Mouse (Mus musculus): ENCODE measurements around the gene Pcolce.

DNA sequence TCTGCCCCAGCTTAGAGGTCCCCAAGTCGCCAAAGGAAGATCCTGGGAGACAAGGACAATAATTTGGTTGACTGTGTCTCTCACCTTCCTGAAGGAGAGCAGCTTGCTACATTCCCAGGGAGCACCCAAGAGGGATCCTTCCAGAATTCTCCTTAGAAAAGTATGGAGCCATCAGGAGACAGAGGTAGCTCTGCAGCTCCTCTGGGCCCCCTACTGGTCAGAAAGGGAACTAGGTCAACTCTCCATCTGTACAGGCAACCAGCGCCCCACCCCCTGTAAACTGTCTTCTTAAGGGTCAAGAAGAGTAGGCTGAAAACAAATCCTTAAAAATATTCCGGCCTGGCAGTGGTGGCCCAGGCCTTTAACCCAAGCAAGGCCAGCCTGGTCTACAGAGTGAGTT lies 38.9 kb upstream of the Pcolce start:
- no peak for TF ChIP-seq POLR2A (IDR thresholded peaks at IDR 0.05; ENCODE audit: borderline replicate concordance, control insufficient read depth, low read depth, low read length)
- TF ChIP-seq CTCF (IDR thresholded peaks at IDR 0.05; ENCODE audit: control insufficient read depth, insufficient read depth, low read length) = peak; percentile 64

All from bone marrow, adult 2 months (tissue).